Mouse (Mus musculus): ENCODE data around the gene Gabrp.

Gabrp gene

GRCm38 (mm10) chr11:33513376-33513991, 65.3 kb downstream of the Gabrp start, which contains the start of gene Ranbp17:
Ranbp17 (minus strand) TSS chr11:33513746.
- peak; percentile 41 for DNase-seq

GRCm38 (mm10) chr11:33512854-33513375, 65.8 kb downstream of the Gabrp start:
- DNase-seq: peak; percentile 15

- DNase-seq: no peak
These were observed 69.4 kb downstream of the Gabrp start for GRCm38 (mm10) chr11:33509401-33509800.
